Mouse (Mus musculus): ENCODE measurements around the gene Neb. TPM values are rescaled to one million over a fixed set of nuclear protein-coding genes. Genes with fewer than 3 reads are reported as not detected.

The Neb gene
- polyA plus RNA-seq (2012; rRNA removed) = 0.42 and 0.74 TPM in 2 replicates

DNA sequence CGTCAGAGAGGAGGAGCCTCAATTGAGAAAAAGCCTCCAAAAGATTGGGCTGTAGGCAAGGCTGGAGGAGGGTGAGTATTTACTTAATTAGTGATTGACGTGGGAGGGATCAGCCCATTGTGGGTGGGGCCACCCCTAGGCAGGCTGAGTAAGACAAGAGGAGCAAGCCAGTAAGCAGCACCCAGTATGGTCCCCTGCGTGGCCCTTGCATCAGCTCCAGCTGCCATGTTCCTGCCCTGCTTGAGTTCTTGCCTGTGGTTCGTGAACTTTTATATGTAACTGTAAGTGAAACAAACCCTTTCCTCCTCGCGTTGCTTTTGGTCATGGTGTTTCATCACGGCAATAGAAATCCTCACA lies at the start of gene Neb:
Gene Neb (minus strand): TSS at position 27 of the 357 bp plus-strand sequence.
- no peaks in the 10 kb centered on the region for H3K36me3 ChIP-seq (ENCODE audit: control insufficient read depth, insufficient read depth, low read length)
- no peak within 1 kb of the TSS for H3K27ac ChIP-seq (ENCODE audit: control insufficient read depth, insufficient read depth, low read depth, low read length)
- peaks cover 5% of the 10 kb centered on the region; the same call in 1 of the 2 replicates for H3K4me1 ChIP-seq (ENCODE audit: control insufficient read depth, insufficient read depth, low read length)
- no peak for TF ChIP-seq POLR2A (IDR thresholded peaks at IDR 0.05; ENCODE audit: control insufficient read depth, low read depth, low read length)
- no peak for TF ChIP-seq CTCF (IDR thresholded peaks at IDR 0.05; ENCODE audit: control insufficient read depth, insufficient read depth, insufficient replicate concordance, low read depth, low read length)
- no peaks in the 10 kb centered on the region for H3K27me3 ChIP-seq (ENCODE audit: control insufficient read depth, insufficient read depth, low read length)
- H3K4me3 ChIP-seq (ENCODE audit: control insufficient read depth, low read depth, low read length) = peak within 1 kb of the TSS; percentile 38

DNA sequence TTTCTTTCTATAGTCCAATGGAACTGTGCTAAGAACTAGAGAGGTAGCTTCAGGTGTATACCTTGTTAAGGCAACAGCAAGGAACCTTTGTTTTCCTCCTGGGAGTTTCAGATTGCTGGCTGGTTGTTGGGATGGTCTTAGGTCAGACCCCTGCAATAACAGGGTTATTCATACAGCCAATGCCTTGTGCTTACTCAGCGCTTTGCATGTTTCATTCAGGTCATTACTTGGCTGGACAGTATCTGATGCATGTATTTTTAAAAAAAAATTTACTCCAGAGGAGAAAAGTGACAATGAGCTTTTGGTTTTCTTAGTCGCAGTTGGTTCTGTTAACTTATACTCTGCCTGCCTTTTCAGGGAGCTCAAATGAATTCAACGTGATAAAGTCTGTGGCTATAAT lies 49.1 kb upstream of the Neb start:
- H3K27me3 ChIP-seq (ENCODE audit: control insufficient read depth, insufficient read depth, low read length) = no peaks in the 10 kb centered on the region
- TF ChIP-seq POLR2A (IDR thresholded peaks at IDR 0.05; ENCODE audit: control insufficient read depth, low read depth, low read length) (no peak), CTCF (IDR thresholded peaks at IDR 0.05; ENCODE audit: control insufficient read depth, insufficient read depth, insufficient replicate concordance, low read depth, low read length) (no peak)
- no peak overlapping the region for H3K4me3 ChIP-seq (ENCODE audit: control insufficient read depth, low read depth, low read length)
- no peak overlapping the region for H3K27ac ChIP-seq (ENCODE audit: control insufficient read depth, insufficient read depth, low read depth, low read length)
- H3K36me3 ChIP-seq (ENCODE audit: control insufficient read depth, insufficient read depth, low read length) = no peaks in the 10 kb centered on the region
- H3K4me1 ChIP-seq (ENCODE audit: control insufficient read depth, insufficient read depth, low read length) = peaks cover 3% of the 10 kb centered on the region; the same call in 1 of the 2 replicates

GRCm38 (mm10) chr2:52426041-52426440 lies 47.8 kb upstream of the Neb start:
- TF ChIP-seq POLR2A (IDR thresholded peaks at IDR 0.05; ENCODE audit: control insufficient read depth, low read depth, low read length) (no peak), CTCF (IDR thresholded peaks at IDR 0.05; ENCODE audit: control insufficient read depth, insufficient read depth, insufficient replicate concordance, low read depth, low read length) (no peak)
- Histone ChIP-seq H3K27ac (ENCODE audit: control insufficient read depth, insufficient read depth, low read depth, low read length) (no peak overlapping the region), H3K4me1 (ENCODE audit: control insufficient read depth, insufficient read depth, low read length) (peaks cover 3% of the 10 kb centered on the region; the same call in 1 of the 2 replicates), H3K4me3 (ENCODE audit: control insufficient read depth, low read depth, low read length) (no peak overlapping the region), H3K27me3 (ENCODE audit: control insufficient read depth, insufficient read depth, low read length) (no peaks in the 10 kb centered on the region), H3K36me3 (ENCODE audit: control insufficient read depth, insufficient read depth, low read length) (no peaks in the 10 kb centered on the region)

GRCm38 (mm10) chr2:52425523-52425795 lies 47.2 kb upstream of the Neb start:
- no peak for TF ChIP-seq POLR2A (IDR thresholded peaks at IDR 0.05; ENCODE audit: control insufficient read depth, low read depth, low read length)
- TF ChIP-seq CTCF (IDR thresholded peaks at IDR 0.05; ENCODE audit: control insufficient read depth, insufficient read depth, insufficient replicate concordance, low read depth, low read length) = no peak
- Histone ChIP-seq H3K4me3 (ENCODE audit: control insufficient read depth, low read depth, low read length) (peak overlapping the region; percentile 75), H3K4me1 (ENCODE audit: control insufficient read depth, insufficient read depth, low read length) (peaks cover 3% of the 10 kb centered on the region; the same call in 1 of the 2 replicates), H3K27me3 (ENCODE audit: control insufficient read depth, insufficient read depth, low read length) (no peaks in the 10 kb centered on the region), H3K27ac (ENCODE audit: control insufficient read depth, insufficient read depth, low read depth, low read length) (no peak overlapping the region), H3K36me3 (ENCODE audit: control insufficient read depth, insufficient read depth, low read length) (no peaks in the 10 kb centered on the region)

- Histone ChIP-seq H3K27me3 (ENCODE audit: control insufficient read depth, insufficient read depth, low read length) (no peaks in the 10 kb centered on the region), H3K4me1 (ENCODE audit: control insufficient read depth, insufficient read depth, low read length) (peaks cover 3% of the 10 kb centered on the region; the same call in 1 of the 2 replicates), H3K27ac (ENCODE audit: control insufficient read depth, insufficient read depth, low read depth, low read length) (peak within 1 kb of the TSS; percentile 90), H3K36me3 (ENCODE audit: control insufficient read depth, insufficient read depth, low read length) (no peaks in the 10 kb centered on the region), H3K4me3 (ENCODE audit: control insufficient read depth, low read depth, low read length) (peak within 1 kb of the TSS; percentile 95)
- TF ChIP-seq POLR2A (IDR thresholded peaks at IDR 0.05; ENCODE audit: control insufficient read depth, low read depth, low read length) (peak; percentile 64), CTCF (IDR thresholded peaks at IDR 0.05; ENCODE audit: control insufficient read depth, insufficient read depth, insufficient replicate concordance, low read depth, low read length) (no peak)
Measured at GRCm38 (mm10) chr2:52424747-52425522, 46.7 kb upstream of the Neb start, which contains the start of gene Arl5a. Gene Arl5a (minus strand): TSS chr2:52424901.

DNA sequence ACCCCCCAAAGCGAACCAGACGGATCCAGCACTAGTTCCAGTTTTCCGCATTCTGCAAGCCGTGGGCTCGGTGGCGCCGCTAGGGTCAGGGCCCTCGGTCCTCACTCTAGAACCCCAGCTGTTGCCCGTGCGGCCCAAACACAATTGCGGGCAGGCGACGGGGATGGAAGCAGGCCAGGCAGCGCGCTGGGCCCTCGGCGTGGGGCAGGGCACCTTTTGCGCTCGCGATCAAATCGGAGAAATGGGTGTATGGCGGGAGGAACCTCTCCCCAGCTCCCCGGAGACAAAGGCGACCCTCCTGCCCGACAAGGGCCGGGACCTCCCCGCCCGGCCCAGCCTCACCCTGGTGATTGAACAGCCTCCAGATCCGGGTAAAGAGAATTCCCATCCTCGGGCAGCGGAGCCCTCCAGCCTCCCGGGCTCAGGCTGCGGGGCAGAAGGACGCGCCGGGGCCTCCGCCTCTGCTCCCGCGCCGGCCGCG lies 46.0 kb upstream of the Neb start:
- no peaks in the 10 kb centered on the region for H3K36me3 ChIP-seq (ENCODE audit: control insufficient read depth, insufficient read depth, low read length)
- no peak for TF ChIP-seq CTCF (IDR thresholded peaks at IDR 0.05; ENCODE audit: control insufficient read depth, insufficient read depth, insufficient replicate concordance, low read depth, low read length)
- no peak for TF ChIP-seq POLR2A (IDR thresholded peaks at IDR 0.05; ENCODE audit: control insufficient read depth, low read depth, low read length)
- peak overlapping the region; percentile 90 for H3K27ac ChIP-seq (ENCODE audit: control insufficient read depth, insufficient read depth, low read depth, low read length)
- peaks cover 3% of the 10 kb centered on the region; the same call in 1 of the 2 replicates for H3K4me1 ChIP-seq (ENCODE audit: control insufficient read depth, insufficient read depth, low read length)
- H3K4me3 ChIP-seq (ENCODE audit: control insufficient read depth, low read depth, low read length) = peak overlapping the region; percentile 95
- no peaks in the 10 kb centered on the region for H3K27me3 ChIP-seq (ENCODE audit: control insufficient read depth, insufficient read depth, low read length)

DNA sequence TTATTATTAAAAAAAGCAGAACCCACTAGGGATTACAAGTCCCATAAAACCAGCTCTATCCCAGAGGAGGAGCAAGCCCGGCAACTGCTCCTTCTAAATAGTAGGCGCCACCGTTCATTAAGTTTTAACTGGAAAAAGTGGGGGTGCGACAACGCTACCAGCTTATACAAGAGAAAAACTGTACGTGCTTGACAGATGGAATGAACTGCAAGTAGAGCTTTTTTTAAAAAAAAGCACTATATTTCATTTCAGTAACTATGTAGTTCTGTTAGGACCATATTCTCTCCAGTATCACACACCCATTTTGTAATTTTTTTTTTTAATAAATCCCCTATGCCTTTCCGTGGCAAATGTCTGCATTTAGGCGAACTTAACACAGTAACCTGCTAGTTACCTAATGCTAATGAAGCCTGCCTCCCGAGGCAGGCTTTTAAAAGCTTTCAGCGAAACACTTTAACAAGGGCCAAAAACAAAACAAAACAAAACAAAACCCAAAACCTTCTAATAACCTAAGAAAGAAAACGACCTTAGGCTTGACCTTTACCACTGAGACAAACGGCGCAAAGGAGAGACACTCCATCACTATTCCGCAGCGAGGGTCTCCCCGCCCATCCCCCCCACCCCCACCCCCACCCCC lies 45.5 kb upstream of the Neb start:
- TF ChIP-seq CTCF (IDR thresholded peaks at IDR 0.05; ENCODE audit: control insufficient read depth, insufficient read depth, insufficient replicate concordance, low read depth, low read length) (no peak), POLR2A (IDR thresholded peaks at IDR 0.05; ENCODE audit: control insufficient read depth, low read depth, low read length) (no peak)
- H3K27ac ChIP-seq (ENCODE audit: control insufficient read depth, insufficient read depth, low read depth, low read length) = no peak overlapping the region

More for the DNA sequence above, 45.5 kb upstream of the Neb start:
- peak overlapping the region; percentile 95 for H3K4me3 ChIP-seq (ENCODE audit: control insufficient read depth, low read depth, low read length)
- H3K36me3 ChIP-seq (ENCODE audit: control insufficient read depth, insufficient read depth, low read length) = no peaks in the 10 kb centered on the region
- H3K4me1 ChIP-seq (ENCODE audit: control insufficient read depth, insufficient read depth, low read length) = peaks cover 3% of the 10 kb centered on the region; the same call in 1 of the 2 replicates
- H3K27me3 ChIP-seq (ENCODE audit: control insufficient read depth, insufficient read depth, low read length) = no peaks in the 10 kb centered on the region

All from testis, adult 2 months (tissue).